Mouse (Mus musculus) cerebellum, postnatal 36 days (tissue): ENCODE data around the gene Kmt2e.

Source experiments
- DNase-seq, 2 experiments: peaks; one replicate each; pipeline ENCODE4 v3.0.0; 2021 to 2022; ENCODE audit warnings: mixed read lengths in 2 of 2

Kmt2e gene

DNA sequence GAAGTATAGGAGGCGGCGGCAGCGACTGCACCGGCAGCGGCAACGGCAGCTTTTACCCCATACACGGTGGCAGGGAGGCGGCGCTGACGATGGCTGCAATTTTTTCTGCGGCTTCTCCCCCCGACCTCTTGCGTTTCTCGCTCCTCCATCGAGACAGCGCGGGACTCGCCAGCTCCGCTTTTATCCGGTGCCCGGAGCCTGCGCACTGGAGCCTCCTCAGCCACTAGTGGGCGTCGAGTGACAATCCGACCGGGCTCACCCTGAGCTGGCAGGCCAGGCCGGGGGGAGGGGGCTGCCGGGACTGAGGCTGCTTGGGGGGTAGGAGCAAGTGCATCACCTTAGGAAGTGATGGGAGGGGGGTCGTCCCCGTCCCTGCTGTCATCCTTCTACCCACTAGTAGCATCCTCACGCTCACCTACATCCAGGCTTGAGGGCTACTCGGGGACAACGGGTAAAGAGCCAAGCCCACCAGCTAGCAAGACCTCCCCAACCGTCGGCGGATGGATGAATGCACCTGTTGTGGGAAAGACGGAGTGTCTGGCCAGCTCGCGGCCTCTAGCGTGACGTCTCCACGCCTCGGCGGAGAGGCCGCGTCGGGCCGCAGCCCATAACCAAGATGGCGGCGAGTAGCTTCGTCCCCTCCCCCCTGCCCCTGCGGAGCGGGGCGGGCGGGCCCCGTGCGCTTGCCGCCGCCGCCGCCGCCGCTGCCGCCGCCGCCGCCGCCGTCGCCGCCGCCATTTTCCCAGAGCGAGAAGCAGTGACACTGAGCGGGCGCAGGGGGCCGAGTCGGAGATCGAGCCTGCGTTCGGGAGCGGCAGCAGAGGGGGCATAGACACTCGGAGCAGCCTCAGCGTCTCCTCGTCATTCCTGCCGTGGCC is at the start of gene Kmt2e:
Gene Kmt2e, plus strand, starts transcription at position 722 of the 878 bp plus-strand sequence.
- peak; percentile 91 for DNase-seq

DNA sequence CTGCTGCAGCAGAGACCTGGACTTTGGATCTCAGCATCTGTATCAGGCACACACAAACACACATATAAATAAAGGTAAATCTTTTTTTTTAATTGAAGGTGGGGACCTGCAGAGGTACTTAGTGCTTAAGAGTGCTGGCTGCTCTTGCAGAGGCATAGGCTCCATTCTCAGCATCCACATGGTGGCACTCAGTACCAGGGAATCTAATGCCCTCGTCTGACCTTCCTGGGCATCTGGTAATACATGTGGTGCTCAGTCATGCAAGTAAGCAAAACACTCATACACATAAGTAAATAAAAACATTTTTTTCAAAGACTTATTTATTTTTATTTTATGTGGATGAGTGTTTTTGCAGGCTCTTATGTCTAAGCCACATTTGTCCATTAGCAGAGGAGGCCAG is 49.1 kb upstream of the Kmt2e start:
- DNase-seq = no peak

DNA sequence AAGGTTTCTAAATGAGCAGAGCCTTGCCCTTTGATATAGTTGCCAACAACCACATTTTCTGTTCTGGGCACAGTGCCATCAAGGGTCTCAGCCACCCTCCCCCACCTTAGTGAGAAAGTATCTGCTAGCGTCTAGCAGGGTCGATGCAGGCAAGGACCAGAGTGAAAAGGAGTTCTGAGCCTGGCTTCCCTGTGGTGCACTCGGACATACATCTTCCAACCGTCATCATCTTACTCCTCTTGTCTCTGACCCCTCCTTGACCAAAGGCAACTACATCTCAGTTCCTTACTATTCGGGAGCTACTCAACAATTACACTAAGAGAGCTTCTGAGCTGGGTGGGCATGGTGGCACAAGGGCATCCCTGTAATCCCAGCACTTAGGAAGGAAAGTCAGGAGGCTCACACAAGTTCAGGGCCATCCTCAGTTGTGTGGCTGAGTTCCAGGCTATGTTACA is 48.5 kb upstream of the Kmt2e start:
- DNase-seq = no peak

DNA sequence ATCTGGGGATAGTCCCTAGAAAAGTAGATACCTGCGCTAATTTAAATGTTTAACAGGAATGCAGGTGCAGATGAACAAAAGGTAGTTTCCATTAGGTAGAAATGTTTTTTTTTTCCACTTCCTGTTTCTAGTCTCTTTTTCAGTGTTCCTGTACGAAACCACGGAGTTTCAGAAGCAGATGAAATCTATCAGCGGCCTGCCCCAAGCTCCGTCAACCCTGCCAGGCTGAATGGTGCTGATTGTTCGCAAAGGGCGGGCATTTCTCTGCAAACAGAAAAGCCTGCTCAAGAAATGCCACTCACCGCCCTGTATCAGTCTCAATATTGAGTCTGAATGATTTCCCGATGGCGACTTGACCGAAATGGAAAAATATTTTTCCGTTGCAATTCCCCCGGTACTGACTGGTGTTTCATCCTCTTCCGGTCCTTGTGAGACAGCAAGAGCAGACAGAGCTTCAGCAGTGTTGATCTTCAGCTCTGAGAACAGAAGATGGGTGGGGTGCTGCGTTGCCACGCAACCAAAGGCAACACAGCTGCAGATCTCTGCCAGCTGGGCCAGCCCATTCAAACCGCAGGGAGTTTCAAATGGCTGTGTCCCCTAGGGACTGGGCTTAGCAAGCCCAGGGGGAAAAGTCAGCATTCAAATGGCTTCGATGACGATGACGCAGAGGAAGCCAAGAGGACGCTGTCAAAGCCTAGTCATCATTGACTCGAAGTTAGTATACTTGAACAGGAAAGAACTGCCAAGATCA is 47.5 kb upstream of the Kmt2e start:
- peak; percentile 22 to 26 for DNase-seq

DNA sequence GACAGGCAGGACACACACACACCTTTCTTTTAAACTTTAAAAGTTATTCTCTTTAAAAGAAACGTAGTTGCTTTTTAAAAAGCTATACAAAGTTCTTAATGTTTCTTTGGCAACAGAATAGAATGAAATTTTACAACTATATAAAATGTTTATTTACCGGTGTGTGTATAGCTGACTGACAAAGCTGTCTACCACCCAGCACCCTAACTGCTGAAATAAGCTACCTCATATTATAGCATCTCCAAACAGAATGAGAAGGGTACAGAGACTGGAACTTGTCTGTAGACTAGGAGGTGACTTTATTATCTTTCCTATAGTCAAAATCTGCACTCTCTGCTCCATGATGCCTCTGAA is 47.0 kb upstream of the Kmt2e start:
- no peak for DNase-seq

DNA sequence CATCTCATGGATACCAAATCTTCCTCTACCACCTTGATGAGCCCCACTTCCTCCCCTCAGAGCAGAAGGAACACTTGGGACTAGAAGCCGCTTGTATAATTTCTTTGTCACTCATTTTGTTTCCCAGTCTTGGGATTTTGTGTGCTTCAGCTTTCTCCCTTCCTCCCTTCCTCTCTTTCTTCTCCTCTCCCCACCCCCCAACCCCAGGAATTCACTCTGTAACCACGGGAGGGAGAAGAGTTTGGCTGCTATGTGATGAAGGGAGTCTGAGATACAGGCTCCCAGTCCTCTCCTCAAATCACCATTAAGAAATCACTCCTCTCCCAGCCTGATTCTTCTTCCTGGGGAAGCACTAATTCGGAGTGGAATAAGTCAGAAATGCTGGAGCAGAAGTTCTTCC is 46.1 kb upstream of the Kmt2e start:
- no peak for DNase-seq

DNA sequence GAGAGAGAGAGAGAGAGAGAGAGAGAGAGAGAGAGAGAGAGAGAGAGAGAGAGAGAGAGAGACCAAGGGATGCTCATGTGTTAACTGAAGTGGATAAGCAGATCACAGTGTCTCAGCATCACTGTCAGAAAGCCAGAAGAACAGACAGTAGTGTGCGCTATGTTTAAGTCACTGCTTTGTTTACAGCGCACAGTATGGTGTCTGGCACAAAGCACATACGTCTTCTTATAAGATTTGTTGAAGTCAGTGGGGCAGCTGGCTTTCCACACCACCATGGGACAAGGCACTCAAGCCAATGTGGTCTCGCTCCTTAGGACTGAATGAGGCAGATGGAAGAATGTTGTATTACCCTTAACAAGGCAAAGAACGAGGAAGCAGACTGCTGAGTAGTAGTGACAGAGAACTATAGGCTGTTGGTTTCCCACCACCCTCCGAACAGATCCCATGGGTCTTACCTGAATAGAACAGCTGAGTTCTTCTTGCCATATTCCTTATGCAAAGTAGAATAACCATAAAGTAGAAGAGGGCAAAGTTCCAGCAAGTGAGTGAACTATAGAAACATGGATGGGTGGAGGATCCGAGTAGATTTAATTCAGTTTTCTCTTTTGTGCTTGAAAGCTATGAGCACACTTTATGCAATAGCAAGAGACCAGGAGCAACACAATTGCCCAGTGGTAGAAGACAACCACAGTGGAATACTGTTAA is 44.5 kb upstream of the Kmt2e start:
- no peak for DNase-seq

DNA sequence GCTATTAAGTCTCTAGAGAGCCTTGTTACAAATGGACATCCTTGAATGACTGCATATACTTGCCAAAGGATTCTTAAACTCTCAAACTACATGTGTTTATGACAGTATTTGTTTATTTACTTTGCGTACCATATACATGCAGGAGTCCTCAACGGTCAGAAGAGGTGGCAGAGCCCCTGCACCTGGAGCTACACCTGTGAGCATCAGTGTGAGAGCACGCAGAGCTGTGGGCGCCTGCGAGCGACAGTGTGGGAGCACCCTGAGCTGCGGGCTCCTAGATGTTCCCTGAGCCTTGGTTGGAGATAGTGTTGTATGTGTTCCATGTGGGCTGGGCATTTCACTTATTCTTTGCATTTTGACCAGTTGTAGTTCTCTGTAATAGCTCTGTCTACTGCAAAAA is 42.5 kb upstream of the Kmt2e start:
- DNase-seq = no peak

DNA sequence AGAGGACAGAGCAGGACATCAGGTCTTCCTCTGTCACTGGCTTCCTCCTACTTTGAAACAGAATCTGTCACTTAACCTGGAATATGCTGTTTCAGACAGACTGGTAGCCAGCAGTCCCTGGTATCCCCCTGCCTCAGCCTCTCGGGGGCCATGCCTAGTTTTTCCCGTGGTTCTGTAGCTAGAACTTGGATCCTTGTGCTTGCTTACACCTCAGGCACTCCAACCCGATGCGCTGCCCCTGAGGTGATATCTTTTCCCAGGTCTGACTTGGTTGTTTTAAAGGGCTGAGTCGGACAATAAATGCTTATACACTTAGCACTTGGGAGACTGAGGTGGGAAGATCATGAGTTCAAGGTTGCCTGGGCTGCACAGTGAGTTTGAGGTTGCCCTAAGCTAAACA is 40.4 kb upstream of the Kmt2e start:
- DNase-seq = no peak

DNA sequence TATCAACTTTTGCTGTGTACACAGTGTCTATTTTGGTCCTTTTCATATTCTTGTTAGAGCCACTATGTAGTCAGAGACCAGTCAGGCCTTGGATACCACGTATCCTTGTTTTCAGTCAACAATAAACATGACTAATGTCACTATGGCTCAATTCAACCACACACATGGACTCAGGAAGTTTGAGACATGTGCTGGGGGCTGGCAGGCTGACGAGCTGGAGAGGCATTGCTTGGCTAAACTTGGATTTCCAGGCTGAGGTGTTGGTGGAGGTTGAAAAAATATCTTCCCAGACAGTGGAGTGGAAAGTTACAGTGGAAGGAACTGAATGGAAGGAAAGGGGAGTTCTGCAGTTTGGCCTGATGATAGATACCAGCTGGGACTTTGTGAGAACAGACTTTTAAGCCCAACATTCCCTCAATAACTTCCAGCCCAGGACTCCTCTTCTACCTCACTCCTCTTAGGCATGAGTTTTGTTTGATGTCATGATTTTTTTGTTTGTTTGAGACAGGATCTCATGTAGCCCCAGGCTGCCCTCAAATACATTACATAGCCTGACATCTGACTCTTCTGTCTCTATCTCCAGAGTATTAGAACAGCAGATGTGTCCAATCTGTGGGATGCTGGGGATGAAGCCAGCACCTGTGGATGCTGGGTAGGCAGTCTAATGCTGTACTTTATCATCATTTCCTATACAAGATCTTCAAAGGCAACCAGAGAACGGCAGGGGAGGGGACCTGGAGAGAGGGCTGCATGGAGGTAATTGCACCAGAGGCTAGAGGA is 39.7 kb upstream of the Kmt2e start:
- DNase-seq = no peak

DNA sequence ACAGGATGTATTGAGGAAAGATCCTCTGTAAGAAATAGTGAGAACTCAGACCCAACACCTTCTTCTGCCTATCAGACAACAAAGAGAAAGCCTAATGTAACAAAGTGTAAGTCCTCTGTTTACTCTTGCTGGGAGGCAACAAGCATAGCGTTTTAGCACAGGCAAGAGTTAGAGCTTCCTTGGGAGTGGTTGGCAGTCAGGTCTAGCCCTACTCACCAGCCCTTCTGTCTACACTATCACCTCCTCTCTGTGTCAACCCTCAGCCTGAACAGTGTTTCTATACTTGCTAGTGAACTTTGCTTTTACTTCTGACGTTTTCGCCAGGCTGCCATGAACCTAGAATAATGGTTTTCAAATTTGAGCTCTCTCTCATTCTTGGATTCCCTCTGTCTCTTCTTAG is 38.5 kb upstream of the Kmt2e start:
- DNase-seq = no peak

DNA sequence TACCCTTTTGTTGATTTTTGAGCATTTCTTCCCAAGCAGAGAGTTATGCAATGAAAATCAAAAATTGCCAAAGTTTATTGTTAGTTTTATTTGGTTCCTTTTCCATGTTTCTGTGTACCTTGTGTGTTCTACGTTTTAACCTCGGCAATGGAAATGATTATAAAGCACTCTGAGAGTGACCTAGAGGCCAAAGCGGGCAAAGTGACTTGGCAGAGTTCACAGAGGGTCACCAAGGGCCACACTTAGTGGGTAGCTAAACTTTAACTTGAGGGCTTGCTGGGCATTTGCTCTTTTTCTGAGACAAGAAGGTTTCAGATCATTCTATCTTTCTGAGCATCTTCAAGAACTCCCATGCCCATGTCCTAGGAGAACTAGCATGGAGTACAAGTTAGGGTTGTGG is 37.5 kb upstream of the Kmt2e start:
- no peak for DNase-seq

DNA sequence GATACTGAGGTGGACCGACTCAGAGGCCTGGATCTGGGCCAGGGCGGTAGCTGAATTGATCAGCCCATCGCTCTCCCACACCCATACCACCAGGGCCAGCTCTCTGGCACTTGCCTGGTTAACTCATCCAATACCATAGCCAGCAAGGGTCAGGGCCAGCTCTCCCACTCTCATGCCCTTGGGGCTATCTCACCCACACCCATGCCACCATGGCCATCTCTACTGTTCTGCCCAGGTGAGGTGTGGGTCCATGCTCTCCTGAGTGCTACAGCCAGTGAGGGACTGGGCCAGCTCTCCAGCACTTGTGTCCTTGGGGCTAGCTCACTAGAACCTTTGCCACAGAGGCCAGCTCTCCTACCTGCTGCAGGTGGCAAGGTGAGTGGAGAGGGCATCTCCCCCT is 34.1 kb upstream of the Kmt2e start:
- no peak for DNase-seq

DNA sequence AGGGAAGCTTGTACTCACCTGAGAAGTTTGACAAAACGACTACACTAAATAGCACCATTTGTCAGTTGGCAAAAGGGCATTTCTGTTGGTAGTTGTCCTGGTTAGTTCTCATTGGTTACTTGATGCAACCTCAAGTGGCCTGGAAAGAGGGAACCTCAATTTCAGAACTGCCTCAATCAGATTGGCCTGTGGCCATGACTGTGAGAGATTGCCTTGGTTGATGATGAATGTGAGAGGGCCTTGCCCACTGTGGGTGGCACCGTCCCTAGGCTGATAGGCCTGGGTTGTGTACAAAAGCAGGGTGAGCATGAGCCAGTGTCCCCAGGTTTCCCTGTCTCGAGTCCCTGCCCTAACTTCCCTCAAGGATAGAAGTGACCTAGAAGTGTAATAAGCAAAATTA is 33.4 kb upstream of the Kmt2e start:
- DNase-seq = no peak

DNA sequence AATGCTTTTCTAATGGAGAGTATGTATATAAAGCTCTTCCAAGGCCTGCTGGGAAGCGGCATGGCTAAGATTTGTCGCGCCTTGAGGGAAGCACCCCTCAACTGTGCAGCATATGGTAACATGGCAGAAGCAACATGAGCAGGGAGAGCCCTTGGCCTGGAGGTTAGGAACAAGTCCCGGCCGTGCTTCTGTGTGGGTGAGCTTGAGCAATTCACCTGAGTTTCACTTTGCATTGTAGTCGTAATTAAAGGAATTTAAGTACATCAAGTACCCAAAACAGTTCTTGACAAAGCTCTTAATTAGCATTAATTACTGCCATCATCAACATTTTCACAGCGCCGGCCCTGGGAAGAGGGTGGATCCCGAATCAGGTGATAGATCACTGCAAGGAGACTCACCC is 32.9 kb upstream of the Kmt2e start:
- DNase-seq = no peak

DNA sequence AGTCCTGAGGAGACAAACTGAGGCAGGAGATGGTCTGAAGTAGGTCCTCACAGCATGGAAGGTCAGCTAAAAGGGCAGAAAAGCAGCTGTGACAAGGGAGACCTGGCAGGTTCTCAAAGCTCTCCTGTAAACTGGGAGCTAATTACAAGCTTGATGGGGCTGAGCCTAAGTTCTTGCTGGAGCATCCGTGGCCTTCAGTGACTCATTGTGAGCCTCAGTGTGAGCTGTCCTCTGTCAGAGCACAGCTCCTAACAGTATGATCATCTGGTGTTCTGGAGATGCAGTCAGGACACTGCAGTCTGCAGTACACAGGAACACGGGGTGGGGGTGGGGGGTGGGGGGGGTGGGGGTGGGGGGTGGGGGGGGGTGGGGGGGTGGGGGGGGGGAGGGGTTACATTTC is 32.2 kb upstream of the Kmt2e start:
- DNase-seq = no peak

DNA sequence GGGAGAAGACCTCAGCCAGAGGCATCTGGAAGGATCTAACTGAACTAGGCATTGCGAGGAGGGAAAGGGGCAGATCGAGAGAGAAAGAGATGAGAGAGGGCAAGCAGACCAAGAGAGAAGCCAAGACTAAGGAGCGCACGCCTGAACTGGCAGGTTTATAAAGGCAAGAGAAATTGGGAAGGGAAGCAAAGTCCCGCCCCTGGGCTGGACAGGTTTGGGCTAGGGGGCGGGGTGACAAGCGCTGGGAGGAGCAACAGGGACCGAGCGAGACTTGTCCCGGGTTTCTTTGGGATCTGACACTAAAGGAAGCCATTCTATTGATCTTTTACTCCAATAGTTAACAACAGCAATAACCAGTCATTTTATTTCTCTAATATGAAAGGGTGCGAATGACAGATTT is 31.1 kb upstream of the Kmt2e start:
- DNase-seq = no peak

DNA sequence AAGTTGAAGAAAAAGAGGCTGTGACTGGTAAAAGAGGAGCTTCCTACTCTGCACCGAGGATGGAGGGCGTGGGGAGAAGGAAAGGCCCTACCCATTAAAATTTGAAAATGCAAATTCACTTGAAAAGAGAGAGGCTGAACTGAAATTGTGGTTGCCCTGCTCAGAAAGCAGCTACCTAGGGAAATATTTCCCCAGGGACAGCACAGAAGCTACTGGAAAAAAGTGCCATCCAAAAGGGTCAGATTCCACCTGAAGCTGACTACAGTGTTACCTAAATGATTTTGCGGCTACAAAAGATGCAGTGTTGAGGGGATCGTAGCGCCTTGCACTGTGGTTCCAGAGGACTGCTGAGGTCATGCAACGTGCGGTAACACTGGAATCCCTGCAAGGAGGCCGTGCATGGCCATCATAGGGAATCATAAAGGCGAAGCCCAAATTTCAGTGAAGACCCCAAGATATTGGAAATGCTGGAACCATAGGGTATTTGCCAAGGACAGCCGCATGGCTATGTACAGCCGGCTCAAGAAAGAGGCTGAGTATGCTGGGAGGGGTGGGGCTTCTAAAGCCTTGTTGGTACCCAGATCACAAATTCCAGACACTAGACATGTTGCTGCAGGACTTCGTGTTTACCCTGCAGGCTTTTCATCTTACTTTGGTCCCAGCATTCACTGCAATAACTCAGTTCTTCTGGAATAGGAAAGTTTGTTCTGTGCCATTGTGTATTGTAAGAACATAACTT is 28.4 kb upstream of the Kmt2e start:
- DNase-seq = no peak

DNA sequence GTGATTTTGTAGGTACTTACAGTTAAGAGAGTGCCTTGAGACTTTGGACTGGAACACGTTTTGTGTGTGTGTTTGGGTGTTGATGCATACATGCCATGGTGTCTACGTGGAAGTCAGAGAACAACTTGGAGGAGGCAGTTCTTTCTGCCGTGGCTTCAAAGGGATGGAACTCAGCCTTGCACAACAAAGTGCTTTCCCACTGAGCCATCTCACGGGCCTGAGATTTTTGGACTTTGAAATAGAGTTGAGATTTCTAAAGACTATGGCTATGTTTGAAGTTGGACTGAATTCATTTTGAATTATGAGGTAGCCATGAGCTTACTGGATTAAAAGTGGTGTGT is 27.9 kb upstream of the Kmt2e start:
- no peak for DNase-seq

DNA sequence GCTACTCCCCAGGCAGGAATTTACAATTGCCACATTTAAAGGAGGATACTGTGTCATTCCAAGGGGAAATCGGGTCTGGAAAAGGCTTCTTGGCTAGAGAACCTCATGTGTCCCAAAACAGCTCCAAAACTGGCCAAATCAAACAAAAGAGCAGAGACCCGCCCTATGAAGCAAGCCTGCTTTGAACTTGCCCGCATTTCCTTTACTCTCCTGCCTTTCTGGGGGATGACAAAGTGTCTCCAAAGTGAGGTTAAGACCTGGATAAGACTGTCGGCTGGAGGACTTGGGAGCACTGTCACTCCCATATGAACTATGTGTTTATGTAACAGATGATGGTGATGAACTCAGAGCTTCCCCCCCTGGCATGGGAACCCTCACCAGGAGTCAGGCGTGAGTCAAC is 26.1 kb upstream of the Kmt2e start:
- DNase-seq = no peak

DNA sequence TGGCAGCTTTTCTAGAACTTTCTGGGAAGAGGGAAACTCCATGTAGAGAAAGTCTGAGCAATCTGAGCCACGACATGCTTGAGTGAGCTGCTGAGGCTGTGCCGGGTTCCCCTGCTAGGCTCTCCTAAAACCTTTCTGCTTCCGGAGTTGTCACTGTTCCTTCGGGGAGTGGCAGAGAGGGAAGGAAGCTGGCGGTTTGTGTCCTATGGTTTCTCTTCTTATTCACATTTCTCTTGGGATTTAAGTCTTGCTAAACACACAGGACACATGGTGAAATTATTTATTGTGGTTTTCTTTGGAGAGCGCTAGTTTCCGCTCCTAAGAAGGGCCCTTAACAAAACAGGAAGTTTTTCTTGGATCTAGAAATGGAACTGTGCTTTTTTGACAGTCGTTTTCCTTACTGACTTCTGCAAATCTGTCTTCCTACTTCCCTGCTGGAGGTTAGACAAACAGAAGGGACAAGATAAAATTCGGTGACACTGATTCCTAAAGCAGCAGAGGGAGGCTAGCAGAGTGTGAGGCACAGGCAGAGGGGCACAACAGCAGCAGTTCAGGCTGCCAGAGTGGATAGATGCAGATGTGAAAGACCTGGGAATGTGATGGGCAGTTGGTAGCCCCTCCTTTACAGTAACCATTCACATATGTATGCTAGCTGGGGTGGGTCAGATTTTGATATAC is 24.1 kb upstream of the Kmt2e start:
- DNase-seq = no peak

DNA sequence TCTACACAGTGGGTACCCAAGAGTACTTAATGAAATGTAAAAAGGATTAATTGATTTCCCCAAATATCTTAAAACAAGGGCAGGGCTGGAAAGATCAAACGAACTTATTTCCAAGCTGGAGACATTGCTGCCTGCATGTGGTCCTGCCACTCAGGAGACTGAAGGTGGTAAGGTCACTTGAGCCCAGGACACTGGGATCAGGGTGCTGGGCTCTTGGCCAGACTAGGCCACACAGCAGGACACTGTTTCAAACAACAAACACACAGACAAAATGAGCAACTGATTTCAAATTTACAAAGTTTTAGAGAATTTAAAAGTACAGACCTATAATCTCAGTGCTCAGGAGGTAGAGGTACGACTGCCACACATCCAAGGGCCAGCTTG is 23.5 kb upstream of the Kmt2e start:
- no peak for DNase-seq
